Mouse (Mus musculus) kidney, postnatal 14 days (tissue): ENCODE data around the gene Ccnd2.
A peak's percentile ranks its signal among the peaks of the same experiment; 100 is the strongest.

Experiments used
- DNase-seq: peaks from one replicate; pipeline ENCODE4 v3.0.0; 2022; ENCODE audit warnings: mixed read lengths

Gene Ccnd2

DNA sequence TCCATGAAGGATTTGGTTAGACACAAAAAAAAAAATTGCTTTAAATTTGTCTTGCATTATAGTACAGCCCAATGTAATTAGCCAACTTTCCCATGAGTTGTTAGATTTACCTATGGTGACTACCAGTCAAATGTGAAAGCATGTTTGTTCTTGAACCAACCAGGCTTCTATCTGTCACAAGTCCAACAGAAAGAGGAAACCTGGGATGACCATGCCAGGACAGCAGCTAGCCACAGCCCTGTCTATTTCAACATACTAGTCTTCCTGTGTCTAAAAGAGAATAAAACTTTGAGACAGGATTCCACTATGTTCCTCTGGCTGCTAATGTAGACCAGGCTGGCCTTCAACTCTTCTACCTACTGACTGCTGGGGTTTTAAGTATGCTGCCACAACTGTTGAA, 44.6 kb downstream of the Ccnd2 start:
- DNase-seq, result no peak

DNA sequence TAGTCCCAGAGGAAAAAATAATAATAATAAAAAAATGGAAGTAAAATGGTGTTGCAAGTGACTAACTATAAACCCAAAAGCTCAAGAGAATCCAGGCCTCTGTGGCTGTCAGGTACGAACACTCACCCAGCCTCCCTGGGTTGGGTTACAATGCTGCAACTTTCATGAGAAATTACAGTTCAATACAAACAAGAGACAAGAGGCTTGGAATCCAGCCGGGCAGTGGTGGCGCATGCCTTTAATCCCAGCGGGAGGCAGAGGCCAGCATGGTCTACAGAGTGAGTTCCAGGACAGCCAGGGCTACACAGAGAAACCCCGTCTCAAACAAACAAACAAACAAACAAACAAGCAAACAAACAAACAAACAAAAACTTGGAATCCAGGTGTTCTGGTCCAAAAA, 45.3 kb downstream of the Ccnd2 start:
- no peak for DNase-seq

DNA sequence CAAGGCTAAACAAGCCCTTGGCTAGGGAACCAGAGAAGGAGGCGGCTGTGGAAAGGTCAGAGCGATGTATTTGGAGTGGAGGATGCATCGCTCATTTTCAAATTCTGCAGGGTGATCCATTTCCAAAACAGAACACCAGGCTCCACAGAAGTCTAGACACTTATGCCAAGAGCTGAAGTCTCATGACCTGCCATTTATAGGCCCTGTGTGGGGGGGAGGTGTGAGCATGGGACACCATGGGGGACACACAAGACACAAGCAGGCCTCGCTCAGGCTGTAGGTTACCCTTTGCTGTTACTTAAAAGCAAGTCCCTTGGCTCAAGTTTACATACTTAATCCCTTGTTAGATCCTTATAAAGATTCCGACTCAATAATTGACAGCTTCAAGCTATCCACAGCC, 45.8 kb downstream of the Ccnd2 start:
- DNase-seq, result no peak

DNA sequence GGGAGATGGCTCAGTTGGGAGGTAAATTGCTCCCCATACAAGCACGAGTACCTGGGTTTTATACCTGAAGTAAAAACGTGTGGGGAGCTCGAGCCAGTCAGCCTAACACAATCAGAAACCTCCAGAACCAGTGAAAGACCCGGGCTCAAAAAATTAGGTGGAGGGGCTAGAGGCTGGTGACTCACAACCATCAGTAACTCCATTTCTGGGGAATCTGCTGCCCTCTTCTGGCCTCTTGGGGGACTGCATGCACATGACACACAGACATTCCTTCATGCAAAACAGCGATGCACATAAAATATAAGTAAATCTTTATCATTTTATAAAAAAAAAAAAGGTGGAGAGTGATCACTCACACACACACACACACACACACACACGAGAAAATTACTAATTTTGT, 46.9 kb downstream of the Ccnd2 start:
- DNase-seq, result peak; percentile 29

DNA sequence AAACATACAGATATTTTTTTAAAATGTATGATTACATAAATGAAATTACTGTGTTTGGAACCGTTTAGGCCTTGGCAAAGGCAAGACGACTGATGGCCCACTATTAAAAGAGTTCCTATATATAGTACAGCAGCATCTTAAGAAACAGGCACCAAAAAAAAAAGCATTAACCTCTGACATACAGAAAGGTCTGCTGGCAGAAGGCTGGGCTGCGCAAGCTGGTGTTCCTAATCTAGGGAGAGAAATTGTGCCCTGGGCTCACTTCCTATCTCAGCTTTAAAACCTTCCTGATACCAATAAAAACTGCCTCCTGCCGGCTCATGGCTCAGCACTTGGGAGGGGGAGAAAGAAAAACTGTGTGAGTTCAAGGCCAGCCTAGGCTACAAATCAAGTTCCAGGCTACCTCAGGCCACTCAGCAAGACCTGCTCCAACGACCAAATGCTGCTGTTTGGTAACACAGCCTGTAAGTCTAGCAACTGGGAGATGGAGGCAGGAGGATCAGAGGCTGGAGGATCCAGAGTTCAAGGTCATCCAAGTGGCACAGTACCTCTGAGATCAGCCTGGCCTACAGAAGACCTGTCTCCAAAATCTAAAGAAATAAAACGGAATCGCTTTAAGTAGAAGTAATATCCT, 47.5 kb downstream of the Ccnd2 start:
- DNase-seq, result no peak

DNA sequence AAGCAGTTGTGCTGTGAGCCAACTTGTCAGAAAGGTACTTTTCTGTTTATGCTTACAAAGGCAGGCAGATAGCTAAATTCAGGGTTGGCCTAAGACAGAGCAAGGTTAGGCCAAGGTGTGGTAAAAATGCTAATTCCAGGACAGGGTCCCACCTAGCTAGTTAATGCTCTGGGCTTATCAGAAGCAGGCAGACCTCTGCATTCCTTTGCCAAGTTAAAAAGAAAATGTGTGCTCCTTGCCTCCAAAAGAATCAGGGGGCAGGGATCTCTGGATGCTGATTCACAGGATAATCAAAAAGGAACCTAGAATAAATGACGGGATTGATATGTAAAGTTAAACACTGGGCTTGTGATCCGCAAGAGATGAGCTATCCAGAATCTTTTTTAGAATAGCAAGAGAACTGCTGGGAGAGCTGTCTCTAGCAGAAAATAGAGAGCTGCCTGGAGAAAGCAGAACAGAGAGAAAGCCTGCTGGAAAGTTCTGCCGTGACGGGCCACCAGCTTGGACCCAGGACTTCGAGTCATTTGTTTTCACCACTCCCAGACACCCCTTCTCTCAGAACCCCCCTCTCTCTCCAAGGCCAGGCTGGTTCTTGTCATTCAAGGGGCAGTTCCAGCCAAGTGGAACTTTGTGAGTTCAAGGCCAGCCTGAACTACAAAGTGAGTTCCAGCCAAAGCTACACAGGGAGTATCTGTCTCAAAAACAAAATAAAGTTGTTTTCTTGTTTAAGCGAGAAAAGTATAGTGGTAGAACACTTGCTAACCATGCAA, 48.3 kb downstream of the Ccnd2 start:
- DNase-seq, result no peak

DNA sequence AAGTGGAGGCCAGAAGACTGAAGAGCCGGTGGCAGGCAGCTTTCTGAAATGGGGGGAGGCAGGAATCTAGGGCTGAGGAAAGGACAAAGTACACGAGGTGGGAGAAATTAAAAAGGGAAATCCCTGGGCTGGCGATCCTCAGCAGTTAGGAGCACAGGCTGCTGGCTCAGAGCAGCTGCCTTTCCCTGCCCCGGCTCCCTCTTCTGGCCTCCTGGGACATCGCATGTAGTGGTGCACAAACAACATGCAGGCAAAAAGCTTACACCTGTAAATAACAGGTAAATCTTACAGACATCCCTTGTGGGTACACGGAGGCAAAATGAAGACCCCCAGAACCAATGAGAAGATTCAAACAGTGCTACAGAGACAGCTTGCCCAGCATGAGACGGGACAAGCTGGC, 57.4 kb downstream of the Ccnd2 start:
- DNase-seq, result no peak

DNA sequence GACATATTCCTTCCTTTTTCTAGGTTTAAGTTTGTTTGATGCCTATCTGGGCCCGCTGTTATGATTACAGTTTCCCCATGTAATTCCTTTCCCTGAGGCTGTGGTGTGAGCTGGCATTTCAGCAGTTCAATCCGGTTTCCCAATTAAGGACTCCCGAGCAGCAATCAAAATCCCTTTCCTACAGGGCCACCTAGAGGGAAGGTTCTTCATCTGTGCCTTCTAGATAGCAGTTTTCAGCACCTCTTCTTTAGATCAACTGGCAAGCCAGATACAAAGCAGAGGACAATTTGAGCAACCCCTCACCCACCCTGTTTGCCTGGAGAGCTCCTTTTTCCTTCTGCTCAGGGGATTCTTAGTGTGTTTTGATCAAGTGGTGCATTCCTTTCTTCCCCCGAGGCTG, 65.3 kb downstream of the Ccnd2 start:
- DNase-seq, result peak; percentile 26

DNA sequence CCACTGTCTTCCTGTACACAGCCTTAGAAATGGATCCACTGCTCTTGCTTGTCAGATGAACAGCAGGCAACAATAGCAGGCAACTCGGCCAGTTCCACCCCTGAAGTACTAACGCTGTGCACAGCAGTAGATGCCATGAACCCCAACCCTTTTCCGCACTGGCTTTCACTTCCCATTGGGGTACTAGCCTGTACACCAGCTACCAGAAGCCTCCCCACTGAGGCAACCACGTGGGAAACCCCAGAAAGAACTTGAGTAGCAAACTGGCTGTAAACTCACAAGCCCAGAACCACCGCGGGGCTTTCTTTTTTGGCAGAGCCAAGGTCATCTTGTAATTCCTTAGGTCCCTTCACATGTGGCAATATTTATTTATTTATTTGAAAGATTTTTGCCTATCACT, 70.2 kb downstream of the Ccnd2 start:
- no peak for DNase-seq

DNA sequence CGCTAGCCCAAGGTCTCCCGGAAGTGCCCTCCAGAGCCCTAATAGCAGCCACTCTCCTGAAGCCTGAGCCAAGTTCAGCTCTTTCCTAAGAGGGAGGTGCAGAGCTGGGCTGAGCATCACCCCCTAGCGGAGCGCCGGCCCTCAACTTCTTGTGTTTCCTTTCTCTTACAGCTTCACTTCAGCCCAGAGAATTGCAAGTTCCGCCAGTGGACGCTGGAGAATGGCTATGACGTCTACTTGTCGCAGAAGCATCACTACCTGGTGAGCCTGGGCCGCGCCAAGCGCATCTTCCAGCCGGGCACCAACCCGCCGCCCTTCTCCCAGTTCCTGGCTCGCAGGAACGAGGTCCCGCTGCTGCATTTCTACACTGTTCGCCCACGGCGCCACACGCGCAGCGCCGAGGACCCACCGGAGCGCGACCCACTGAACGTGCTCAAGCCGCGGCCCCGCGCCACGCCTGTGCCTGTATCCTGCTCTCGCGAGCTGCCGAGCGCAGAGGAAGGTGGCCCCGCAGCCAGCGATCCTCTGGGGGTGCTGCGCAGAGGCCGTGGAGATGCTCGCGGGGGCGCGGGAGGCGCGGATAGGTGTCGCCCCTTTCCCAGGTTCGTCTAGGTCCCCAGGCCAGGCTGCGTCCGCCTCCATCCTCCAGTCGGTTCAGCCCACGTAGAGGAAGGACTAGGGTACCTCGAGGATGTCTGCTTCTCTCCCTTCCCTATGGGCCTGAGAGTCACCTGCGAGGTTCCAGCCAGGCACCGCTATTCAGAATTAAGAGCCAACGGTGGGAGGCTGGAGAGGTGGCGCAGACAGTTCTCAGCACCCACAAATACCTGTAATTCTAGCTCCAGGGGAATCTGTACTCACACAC, 71.9 kb downstream of the Ccnd2 start:
- DNase-seq, result peak; percentile 17
